Mouse (Mus musculus): ENCODE measurements around the gene Cep104. TPM values are rescaled to one million over a fixed set of nuclear protein-coding genes. Genes with fewer than 3 reads are reported as not detected.

The Cep104 gene
- total and polyA plus RNA-seq, 2 experiments = 3.0 to 3.9 TPM

DNA sequence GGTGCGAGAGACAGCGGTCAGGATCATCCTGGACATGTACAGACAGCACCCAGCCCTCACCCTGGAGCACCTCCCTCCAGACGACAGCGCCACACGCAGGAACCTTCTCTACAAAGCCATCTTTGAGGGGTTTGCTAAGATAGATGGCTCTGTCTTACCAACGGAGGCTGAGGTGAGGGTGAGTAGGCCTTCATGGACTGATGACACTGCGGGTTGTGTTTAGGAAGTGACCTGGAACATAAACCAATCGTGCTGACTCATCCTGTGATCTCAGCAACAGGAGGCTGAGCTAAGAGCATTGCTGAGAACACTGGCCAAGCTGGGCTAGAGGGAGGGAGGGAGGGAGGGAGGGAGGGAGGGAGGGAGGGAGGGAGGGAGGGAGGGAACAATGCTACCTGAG, 18.5 kb downstream of the Cep104 start:
- no peaks in the 10 kb centered on the region for H3K79me2 ChIP-seq (ENCODE audit: control insufficient read depth, insufficient read depth, low read length)
- H3K4me3 ChIP-seq (ENCODE audit: insufficient read depth, low read depth, low read length) = no peak overlapping the region
- TF ChIP-seq POLR2A (IDR thresholded peaks at IDR 0.05; ENCODE audit: extremely low read depth, insufficient read depth, low read length) (no peak), CTCF (IDR thresholded peaks at IDR 0.05; ENCODE audit: low read depth, low read length) (no peak)
- no peaks in the 10 kb centered on the region for H3K27me3 ChIP-seq (ENCODE audit: control insufficient read depth, insufficient read depth, low read length)
- 93% methylated on average over 8 of the region's 8 CpGs for WGBS
- no peak overlapping the region for H3K27ac ChIP-seq (replicated peaks; ENCODE audit: insufficient read depth, low read depth, low read length)
- DNase-seq (ENCODE audit: extremely low read depth, low read depth, low spot score) = no peak
- H3K9ac ChIP-seq (ENCODE audit: low read depth, low read length) = no peak overlapping the region
- H3K36me3 ChIP-seq (ENCODE audit: control insufficient read depth, insufficient read depth, low read length) = peaks cover 20% of the 10 kb centered on the region; the same call in 1 of the 2 replicates
- H3K4me1 ChIP-seq (ENCODE audit: control insufficient read depth, insufficient read depth, low read length) = no peaks in the 10 kb centered on the region

- Histone ChIP-seq H3K4me3 (ENCODE audit: insufficient read depth, low read depth, low read length) (no peak overlapping the region), H3K4me1 (ENCODE audit: control insufficient read depth, insufficient read depth, low read length) (no peaks in the 10 kb centered on the region), H3K9ac (ENCODE audit: low read depth, low read length) (no peak overlapping the region), H3K27ac (replicated peaks; ENCODE audit: insufficient read depth, low read depth, low read length) (no peak overlapping the region), H3K27me3 (ENCODE audit: control insufficient read depth, insufficient read depth, low read length) (no peaks in the 10 kb centered on the region), H3K36me3 (ENCODE audit: control insufficient read depth, insufficient read depth, low read length) (no peaks in the 10 kb centered on the region; the same call in 1 of the 2 replicates), H3K79me2 (ENCODE audit: control insufficient read depth, insufficient read depth, low read length) (no peaks in the 10 kb centered on the region)
- WGBS = 93% methylated on average over 5 of the region's 5 CpGs
- DNase-seq (ENCODE audit: extremely low read depth, low read depth, low spot score) = no peak
- TF ChIP-seq CTCF (IDR thresholded peaks at IDR 0.05; ENCODE audit: low read depth, low read length) (no peak), POLR2A (IDR thresholded peaks at IDR 0.05; ENCODE audit: extremely low read depth, insufficient read depth, low read length) (no peak)
Measured at GRCm38 (mm10) chr4:154005488-154005887, 30.5 kb downstream of the Cep104 start.

- Histone ChIP-seq H3K27me3 (ENCODE audit: control insufficient read depth, insufficient read depth, low read length) (no peaks in the 10 kb centered on the region), H3K9ac (ENCODE audit: low read depth, low read length) (no peak overlapping the region), H3K79me2 (ENCODE audit: control insufficient read depth, insufficient read depth, low read length) (no peaks in the 10 kb centered on the region), H3K36me3 (ENCODE audit: control insufficient read depth, insufficient read depth, low read length) (no peaks in the 10 kb centered on the region; the same call in 1 of the 2 replicates), H3K27ac (replicated peaks; ENCODE audit: insufficient read depth, low read depth, low read length) (no peak overlapping the region), H3K4me3 (ENCODE audit: insufficient read depth, low read depth, low read length) (no peak overlapping the region), H3K4me1 (ENCODE audit: control insufficient read depth, insufficient read depth, low read length) (no peaks in the 10 kb centered on the region)
- WGBS = 98% methylated on average over 6 of the region's 6 CpGs
- DNase-seq (ENCODE audit: extremely low read depth, low read depth, low spot score) = no peak
- TF ChIP-seq CTCF (IDR thresholded peaks at IDR 0.05; ENCODE audit: low read depth, low read length) (no peak), POLR2A (IDR thresholded peaks at IDR 0.05; ENCODE audit: extremely low read depth, insufficient read depth, low read length) (no peak)
Measured at GRCm38 (mm10) chr4:154006264-154006663, 31.3 kb downstream of the Cep104 start.

DNA sequence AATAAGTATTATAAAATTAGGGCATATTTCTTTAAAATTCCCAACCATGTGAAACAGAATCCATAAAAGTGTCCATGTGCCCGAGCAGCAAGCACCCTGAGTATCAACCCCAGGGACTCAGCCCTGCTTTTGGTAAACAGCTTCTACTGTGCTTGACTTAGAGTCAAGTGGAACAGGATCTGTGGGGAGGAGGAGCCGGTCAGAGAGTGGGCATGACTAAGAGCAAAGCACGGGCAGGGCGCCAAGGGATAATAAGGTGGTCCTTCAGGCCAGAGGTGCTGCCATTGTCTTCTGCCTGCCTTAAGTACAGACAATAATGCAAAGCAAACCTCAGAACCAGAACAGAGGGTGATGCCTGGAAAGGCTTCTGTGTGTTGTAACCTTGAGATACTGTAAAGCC, 32.8 kb downstream of the Cep104 start:
- TF ChIP-seq POLR2A (IDR thresholded peaks at IDR 0.05; ENCODE audit: extremely low read depth, insufficient read depth, low read length) (no peak), CTCF (IDR thresholded peaks at IDR 0.05; ENCODE audit: low read depth, low read length) (no peak)
- Histone ChIP-seq H3K4me3 (ENCODE audit: insufficient read depth, low read depth, low read length) (no peak overlapping the region), H3K79me2 (ENCODE audit: control insufficient read depth, insufficient read depth, low read length) (peaks cover 11% of the 10 kb centered on the region), H3K27ac (replicated peaks; ENCODE audit: insufficient read depth, low read depth, low read length) (no peak overlapping the region), H3K36me3 (ENCODE audit: control insufficient read depth, insufficient read depth, low read length) (no peaks in the 10 kb centered on the region; the same call in 1 of the 2 replicates), H3K9ac (ENCODE audit: low read depth, low read length) (no peak overlapping the region), H3K27me3 (ENCODE audit: control insufficient read depth, insufficient read depth, low read length) (no peaks in the 10 kb centered on the region), H3K4me1 (ENCODE audit: control insufficient read depth, insufficient read depth, low read length) (peaks cover 5% of the 10 kb centered on the region)
- 79% methylated on average over 4 of the region's 4 CpGs for WGBS
- no peak for DNase-seq (ENCODE audit: extremely low read depth, low read depth, low spot score)

DNA sequence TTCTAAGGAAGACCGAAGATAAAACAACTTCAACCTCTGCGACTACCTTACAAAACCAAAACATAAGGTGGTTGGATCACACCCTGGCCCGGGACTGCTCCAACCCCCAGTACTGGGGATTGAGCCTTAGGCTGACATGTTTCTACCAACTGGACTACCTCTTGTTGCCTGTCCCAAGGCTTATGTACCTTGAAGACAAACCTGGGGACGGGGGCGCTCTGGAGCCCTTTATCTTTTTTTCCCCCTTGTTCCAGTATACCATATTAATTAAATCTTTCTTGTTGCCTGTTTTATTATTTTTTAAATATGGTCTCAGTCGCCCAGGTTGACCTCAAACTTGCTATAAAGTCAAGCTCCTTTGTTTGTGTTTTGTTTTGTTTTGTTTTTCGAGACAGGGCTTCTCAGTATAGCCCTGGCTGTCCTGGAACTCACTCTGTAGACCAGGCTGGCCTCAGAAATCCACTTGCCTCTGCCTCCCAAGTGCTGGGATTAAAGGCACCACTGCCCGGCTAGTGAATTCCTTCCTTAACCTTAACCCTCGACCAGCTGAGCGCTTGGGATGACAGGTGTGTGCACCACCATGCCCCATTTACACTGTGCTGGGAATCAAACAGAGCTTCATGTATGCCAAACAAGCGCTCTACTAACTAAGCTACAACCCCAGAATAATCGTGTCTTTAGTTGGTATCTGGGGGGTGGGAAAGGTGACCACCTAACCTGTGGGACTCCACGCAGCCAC, 36.1 kb downstream of the Cep104 start:
- peaks cover 15% of the 10 kb centered on the region for H3K4me1 ChIP-seq (ENCODE audit: control insufficient read depth, insufficient read depth, low read length)
- TF ChIP-seq CTCF (IDR thresholded peaks at IDR 0.05; ENCODE audit: low read depth, low read length) = no peak
- TF ChIP-seq POLR2A (IDR thresholded peaks at IDR 0.05; ENCODE audit: extremely low read depth, insufficient read depth, low read length) = no peak

DNA sequence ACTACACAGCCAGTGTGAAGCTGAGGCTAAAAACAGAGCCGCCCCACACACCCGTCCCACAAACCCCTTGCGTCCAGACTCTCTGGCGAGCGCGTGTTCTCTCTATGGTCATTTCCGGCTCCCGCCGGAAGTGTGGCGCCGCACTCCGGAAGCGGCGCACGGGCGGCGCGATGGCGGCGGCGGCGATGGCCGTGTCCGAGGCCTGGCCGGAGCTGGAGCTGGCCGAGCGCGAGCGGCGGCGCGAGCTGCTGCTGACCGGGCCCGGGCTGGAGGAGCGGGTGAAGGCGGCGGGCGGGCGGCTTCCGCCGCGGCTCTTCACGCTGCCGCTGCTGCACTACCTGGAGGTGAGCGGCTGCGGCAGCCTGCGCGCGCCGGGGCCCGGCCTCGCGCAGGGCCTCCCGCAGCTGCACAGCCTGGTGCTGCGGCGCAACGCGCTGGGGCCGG, 36.7 kb downstream of the Cep104 start, which contains the start of gene Lrrc47:
TSS of gene Lrrc47 (plus strand) at position 86 of the 444 bp plus-strand sequence.
- WGBS = under 1% methylated on average over 59 of the region's 59 CpGs
- Histone ChIP-seq H3K36me3 (ENCODE audit: control insufficient read depth, insufficient read depth, low read length) (0 out of 2 replicates have a peak, but pooled peaks cover 3% of the 10 kb centered on the region), H3K4me1 (ENCODE audit: control insufficient read depth, insufficient read depth, low read length) (peaks cover 15% of the 10 kb centered on the region), H3K27ac (replicated peaks; ENCODE audit: insufficient read depth, low read depth, low read length) (peak within 1 kb of the TSS; percentile 3; the same call in 1 of the 2 replicates), H3K9ac (ENCODE audit: low read depth, low read length) (peak within 1 kb of the TSS; percentile 95), H3K27me3 (ENCODE audit: control insufficient read depth, insufficient read depth, low read length) (no peaks in the 10 kb centered on the region), H3K4me3 (ENCODE audit: insufficient read depth, low read depth, low read length) (peak within 1 kb of the TSS; percentile 82), H3K79me2 (ENCODE audit: control insufficient read depth, insufficient read depth, low read length) (peaks cover 32% of the 10 kb centered on the region)
- peak; percentile 79 for DNase-seq (ENCODE audit: extremely low read depth, low read depth, low spot score)
- TF ChIP-seq CTCF (IDR thresholded peaks at IDR 0.05; ENCODE audit: low read depth, low read length) = no peak
- peak; percentile 41; the same call in 1 of the 2 replicates for TF ChIP-seq POLR2A (IDR thresholded peaks at IDR 0.05; ENCODE audit: extremely low read depth, insufficient read depth, low read length)

More for the DNA sequence above, 36.1 kb downstream of the Cep104 start:
- Histone ChIP-seq H3K4me3 (ENCODE audit: insufficient read depth, low read depth, low read length) (peak overlapping the region; percentile 82), H3K36me3 (ENCODE audit: control insufficient read depth, insufficient read depth, low read length) (no peaks in the 10 kb centered on the region), H3K27me3 (ENCODE audit: control insufficient read depth, insufficient read depth, low read length) (no peaks in the 10 kb centered on the region), H3K9ac (ENCODE audit: low read depth, low read length) (peak overlapping the region; percentile 56), H3K79me2 (ENCODE audit: control insufficient read depth, insufficient read depth, low read length) (peaks cover 32% of the 10 kb centered on the region), H3K27ac (replicated peaks; ENCODE audit: insufficient read depth, low read depth, low read length) (no peak overlapping the region; the same call in 1 of the 2 replicates)
- DNase-seq (ENCODE audit: extremely low read depth, low read depth, low spot score) = no peak
- 30% methylated on average over 13 of the region's 13 CpGs for WGBS

All from liver, adult 2 months (tissue).